Mouse (Mus musculus): ENCODE measurements around the gene Gm5767. TPM values are rescaled to one million over a fixed set of nuclear protein-coding genes. Genes with fewer than 3 reads are reported as not detected.

Gene Gm5767
- polyA plus RNA-seq, 1 experiment from 2014 or later, result not detected

DNA sequence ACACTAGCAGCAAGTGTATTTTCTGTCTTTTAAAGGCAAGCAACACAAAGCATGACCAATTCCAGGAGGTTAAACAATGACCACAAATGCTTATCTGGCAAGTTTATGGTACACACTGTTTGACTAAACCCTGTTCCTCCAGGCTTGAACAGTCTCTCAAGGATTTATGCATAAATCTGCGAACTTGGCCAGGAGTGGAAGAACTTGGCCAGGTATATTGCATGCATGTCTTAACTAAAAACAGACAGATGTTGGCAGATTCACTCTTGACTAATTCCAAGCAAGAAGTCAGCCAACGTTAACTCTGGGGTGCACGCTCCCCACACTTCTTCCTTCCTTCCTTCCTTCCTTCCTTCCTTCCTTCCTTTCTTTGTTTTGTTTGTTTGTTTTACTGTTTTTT, 790 bp upstream of the Gm5767 start:
- H3K27ac ChIP-seq (ENCODE audit: low read depth, low read length), result no peak overlapping the region
- no peak overlapping the region for H3K4me3 ChIP-seq (ENCODE audit: low read depth, low read length)
- H3K4me1 ChIP-seq (ENCODE audit: control insufficient read depth, insufficient read depth, low read length), result no peaks in the 10 kb centered on the region
- no peaks in the 10 kb centered on the region for H3K36me3 ChIP-seq (ENCODE audit: control insufficient read depth, insufficient read depth, low read length)
- no peak for ATAC-seq (replicated peaks; ENCODE audit: insufficient number of reproducible peaks, low FRiP score, low TSS enrichment)
- no peak overlapping the region for H3K9ac ChIP-seq (ENCODE audit: low read depth, low read length)
- H3K9me3 ChIP-seq (replicated peaks; ENCODE audit: control insufficient read depth, low read length), result no peaks in the 10 kb centered on the region
- 73% methylated on average over 3 of the region's 3 CpGs for WGBS (ENCODE audit: insufficient replicate concordance)
- H3K27me3 ChIP-seq (ENCODE audit: control insufficient read depth, insufficient read depth, low read length), result no peaks in the 10 kb centered on the region
- no peak overlapping the region for H3K4me2 ChIP-seq

DNA sequence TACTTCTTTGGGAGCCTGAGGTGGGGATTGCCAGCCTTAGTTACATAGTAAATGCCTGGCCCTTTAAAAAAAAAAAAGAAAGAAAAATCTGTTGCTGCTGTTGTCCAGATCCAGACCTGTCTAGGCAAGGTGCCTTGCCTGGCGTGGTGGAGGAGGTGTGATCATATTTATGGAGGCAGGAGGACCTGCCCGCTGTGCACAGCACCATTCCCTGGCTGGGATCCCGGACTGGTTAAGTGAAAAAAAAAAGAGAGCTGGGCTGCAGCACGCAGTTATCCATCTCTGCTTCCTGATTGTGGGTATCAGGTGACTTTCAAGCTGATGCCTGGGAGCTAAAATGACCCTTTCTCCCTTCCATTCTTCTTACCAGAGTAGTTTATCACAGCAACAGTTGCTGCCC, 4.5 kb downstream of the Gm5767 start:
- Histone ChIP-seq H3K4me3 (ENCODE audit: low read depth, low read length) (no peak overlapping the region), H3K4me1 (ENCODE audit: control insufficient read depth, insufficient read depth, low read length) (peaks cover 8% of the 10 kb centered on the region; the same call in 1 of the 2 replicates), H3K9ac (ENCODE audit: low read depth, low read length) (no peak overlapping the region), H3K9me3 (replicated peaks; ENCODE audit: control insufficient read depth, low read length) (no peaks in the 10 kb centered on the region), H3K36me3 (ENCODE audit: control insufficient read depth, insufficient read depth, low read length) (peaks cover 10% of the 10 kb centered on the region), H3K4me2 (no peak overlapping the region), H3K27ac (ENCODE audit: low read depth, low read length) (no peak overlapping the region), H3K27me3 (ENCODE audit: control insufficient read depth, insufficient read depth, low read length) (no peaks in the 10 kb centered on the region)
- no peak for ATAC-seq (replicated peaks; ENCODE audit: insufficient number of reproducible peaks, low FRiP score, low TSS enrichment)
- whole genome bisulfite sequencing (ENCODE audit: insufficient replicate concordance), result 71% methylated on average over 4 of the region's 4 CpGs

DNA sequence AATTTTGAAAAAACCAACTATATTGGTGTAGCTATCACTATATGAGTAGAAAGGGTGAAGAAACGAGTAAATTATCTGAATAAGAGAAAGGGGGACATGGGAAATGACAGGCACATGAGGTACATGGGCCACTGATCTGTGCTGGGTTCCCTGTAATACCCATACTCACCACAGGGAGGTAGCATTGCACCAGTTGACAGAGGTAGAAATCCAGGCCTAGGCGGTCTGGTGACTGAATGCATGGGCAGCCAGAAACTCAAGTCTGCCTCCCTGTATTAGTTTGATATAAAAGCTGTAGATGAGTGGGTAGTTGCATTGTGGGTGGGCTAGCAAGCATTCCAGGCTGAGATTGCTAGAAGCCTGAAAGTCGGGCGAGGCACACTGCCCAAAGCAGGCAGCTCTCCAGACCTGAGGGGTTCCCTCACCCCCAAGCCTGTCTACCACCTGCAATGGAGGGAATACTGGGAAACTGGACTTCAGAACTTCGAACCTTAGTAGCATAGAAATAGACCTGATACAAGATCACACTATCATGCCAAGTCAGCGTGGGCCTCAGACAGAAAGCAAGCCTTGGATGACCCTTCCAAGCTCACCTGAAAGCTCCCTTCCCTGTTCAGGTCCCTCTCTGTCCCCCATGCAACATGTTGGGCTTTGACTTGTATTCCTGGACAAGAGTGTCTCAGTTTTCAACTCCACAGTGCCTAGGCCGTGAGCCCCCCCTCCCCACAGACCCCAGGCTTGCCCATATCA, 5.7 kb downstream of the Gm5767 start:
- Histone ChIP-seq H3K9ac (ENCODE audit: low read depth, low read length) (no peak overlapping the region), H3K27me3 (ENCODE audit: control insufficient read depth, insufficient read depth, low read length) (no peaks in the 10 kb centered on the region), H3K9me3 (replicated peaks; ENCODE audit: control insufficient read depth, low read length) (no peaks in the 10 kb centered on the region), H3K4me2 (peak overlapping the region; percentile 34), H3K27ac (ENCODE audit: low read depth, low read length) (peak overlapping the region; percentile 57; the same call in 1 of the 2 replicates), H3K36me3 (ENCODE audit: control insufficient read depth, insufficient read depth, low read length) (peaks cover 14% of the 10 kb centered on the region), H3K4me3 (ENCODE audit: low read depth, low read length) (no peak overlapping the region), H3K4me1 (ENCODE audit: control insufficient read depth, insufficient read depth, low read length) (peaks cover 8% of the 10 kb centered on the region; the same call in 1 of the 2 replicates)
- ATAC-seq (replicated peaks; ENCODE audit: insufficient number of reproducible peaks, low FRiP score, low TSS enrichment), result peak; percentile 37; the same call in 1 of the 2 replicates
- 51% methylated on average over 7 of the region's 7 CpGs for WGBS (ENCODE audit: insufficient replicate concordance)

DNA sequence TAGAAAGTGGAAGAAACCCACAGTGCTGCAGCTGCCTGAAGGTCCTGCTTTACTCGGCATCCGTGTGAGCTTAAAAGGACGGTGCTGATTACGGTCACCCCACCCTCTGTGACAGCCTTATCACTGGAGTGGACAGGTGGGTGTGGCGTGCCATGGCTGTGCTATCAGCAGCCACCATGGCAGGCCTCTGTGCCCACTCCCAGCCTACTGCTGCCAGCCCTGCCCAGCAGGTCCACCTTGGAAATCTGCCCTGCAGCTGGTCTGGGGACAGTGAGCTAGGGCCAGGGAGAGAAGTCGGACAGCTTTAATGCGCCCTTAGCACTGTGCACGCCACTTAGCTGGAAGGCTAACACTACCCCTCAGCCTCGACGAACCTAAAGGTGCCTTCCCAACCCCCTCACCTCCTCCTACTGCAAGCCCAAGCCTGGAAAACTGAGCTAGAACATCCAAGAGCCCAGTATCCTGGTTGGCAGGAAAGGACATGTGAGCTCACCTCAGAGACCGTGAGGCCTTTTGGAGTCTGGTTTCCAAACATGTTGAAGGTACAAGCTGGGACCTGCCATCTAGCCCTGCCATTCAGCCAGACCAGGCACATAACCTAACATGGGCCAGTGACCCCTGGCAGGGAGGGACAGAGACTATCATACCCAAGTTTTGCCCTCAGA, 6.4 kb downstream of the Gm5767 start:
- Histone ChIP-seq H3K4me3 (ENCODE audit: low read depth, low read length) (no peak overlapping the region), H3K9me3 (replicated peaks; ENCODE audit: control insufficient read depth, low read length) (no peaks in the 10 kb centered on the region), H3K27me3 (ENCODE audit: control insufficient read depth, insufficient read depth, low read length) (no peaks in the 10 kb centered on the region), H3K4me2 (peak overlapping the region; percentile 34), H3K4me1 (ENCODE audit: control insufficient read depth, insufficient read depth, low read length) (peaks cover 8% of the 10 kb centered on the region; the same call in 1 of the 2 replicates), H3K9ac (ENCODE audit: low read depth, low read length) (0 out of 2 replicates have a peak overlapping the region, but pooled peaks have one; percentile 22), H3K36me3 (ENCODE audit: control insufficient read depth, insufficient read depth, low read length) (peaks cover 21% of the 10 kb centered on the region), H3K27ac (ENCODE audit: low read depth, low read length) (peak overlapping the region; percentile 57; the same call in 1 of the 2 replicates)
- ATAC-seq (replicated peaks; ENCODE audit: insufficient number of reproducible peaks, low FRiP score, low TSS enrichment), result peak; percentile 85
- WGBS (ENCODE audit: insufficient replicate concordance), result 46% methylated on average over 11 of the region's 11 CpGs

DNA sequence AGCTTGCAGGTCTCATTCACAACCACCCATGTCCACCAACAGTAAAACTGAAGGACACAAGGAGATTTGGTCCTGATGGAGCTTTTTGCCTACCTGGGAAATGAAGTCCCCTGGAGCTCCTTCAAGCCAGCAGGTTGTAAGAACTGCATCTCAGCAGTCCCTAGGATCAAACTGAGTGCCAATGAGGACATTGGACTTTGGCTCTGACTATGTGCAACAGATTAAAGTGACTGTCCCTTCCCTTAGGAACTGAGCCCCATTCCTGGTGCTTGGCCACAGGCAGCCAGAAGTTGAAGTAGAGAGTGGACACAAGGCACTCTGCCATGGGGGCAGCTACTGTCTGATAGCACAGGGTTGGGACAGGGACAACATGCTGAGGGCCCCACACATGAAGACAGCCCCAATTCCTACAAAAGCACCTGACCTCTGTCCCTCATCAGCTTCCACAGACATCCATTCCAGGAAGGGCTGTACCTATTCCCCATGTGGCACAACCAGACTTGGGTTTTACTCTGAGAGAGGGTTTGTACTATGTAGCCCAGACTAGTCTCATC, 7.1 kb downstream of the Gm5767 start:
- H3K9me3 ChIP-seq (replicated peaks; ENCODE audit: control insufficient read depth, low read length), result no peaks in the 10 kb centered on the region
- H3K9ac ChIP-seq (ENCODE audit: low read depth, low read length), result no peak overlapping the region
- peak overlapping the region; percentile 57; the same call in 1 of the 2 replicates for H3K27ac ChIP-seq (ENCODE audit: low read depth, low read length)
- H3K4me1 ChIP-seq (ENCODE audit: control insufficient read depth, insufficient read depth, low read length), result peaks cover 8% of the 10 kb centered on the region; the same call in 1 of the 2 replicates
- H3K4me3 ChIP-seq (ENCODE audit: low read depth, low read length), result no peak overlapping the region
- no peaks in the 10 kb centered on the region for H3K27me3 ChIP-seq (ENCODE audit: control insufficient read depth, insufficient read depth, low read length)
- peaks cover 28% of the 10 kb centered on the region for H3K36me3 ChIP-seq (ENCODE audit: control insufficient read depth, insufficient read depth, low read length)
- ATAC-seq (replicated peaks; ENCODE audit: insufficient number of reproducible peaks, low FRiP score, low TSS enrichment), result no peak
- H3K4me2 ChIP-seq, result no peak overlapping the region

DNA sequence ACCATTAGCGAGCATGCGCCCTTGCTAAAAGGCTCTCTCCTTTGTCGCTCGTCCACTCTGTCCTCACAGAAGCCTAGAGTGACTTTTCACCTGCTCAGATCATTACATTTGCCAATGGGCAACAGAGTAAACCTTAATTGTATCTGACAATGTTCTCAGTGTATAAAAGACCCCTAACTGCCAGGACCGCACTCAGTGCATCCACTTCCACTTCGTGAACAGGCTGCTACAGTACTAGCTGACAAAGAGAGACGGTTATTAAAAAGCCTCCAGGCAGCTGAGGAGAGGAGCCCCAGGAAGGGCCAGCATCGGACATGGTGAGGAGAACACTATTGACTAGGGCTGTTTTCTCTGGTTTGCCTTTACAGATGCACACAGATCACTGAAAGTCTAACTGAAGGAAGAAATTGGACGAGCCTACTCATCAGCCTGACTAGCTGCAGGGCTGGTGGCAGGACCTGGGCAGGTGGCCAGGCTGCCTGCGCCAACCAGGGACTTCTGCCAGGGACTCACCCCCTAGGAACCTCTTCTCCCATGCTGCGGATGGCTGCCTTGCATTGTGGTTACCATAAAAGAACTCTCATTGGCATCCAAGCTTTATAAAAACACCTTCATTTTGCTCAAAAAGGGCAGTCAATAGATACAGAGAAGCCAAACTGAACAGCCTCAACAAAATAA, 9.5 kb downstream of the Gm5767 start:
- H3K27me3 ChIP-seq (ENCODE audit: control insufficient read depth, insufficient read depth, low read length), result no peaks in the 10 kb centered on the region
- peaks cover 44% of the 10 kb centered on the region for H3K36me3 ChIP-seq (ENCODE audit: control insufficient read depth, insufficient read depth, low read length)
- 95% methylated on average over 11 of the region's 11 CpGs for WGBS (ENCODE audit: insufficient replicate concordance)
- H3K4me2 ChIP-seq, result no peak overlapping the region
- H3K9ac ChIP-seq (ENCODE audit: low read depth, low read length), result no peak overlapping the region
- H3K9me3 ChIP-seq (replicated peaks; ENCODE audit: control insufficient read depth, low read length), result no peaks in the 10 kb centered on the region
- no peak for ATAC-seq (replicated peaks; ENCODE audit: insufficient number of reproducible peaks, low FRiP score, low TSS enrichment)
- H3K27ac ChIP-seq (ENCODE audit: low read depth, low read length), result no peak overlapping the region
- H3K4me1 ChIP-seq (ENCODE audit: control insufficient read depth, insufficient read depth, low read length), result peaks cover 8% of the 10 kb centered on the region; the same call in 1 of the 2 replicates
- no peak overlapping the region for H3K4me3 ChIP-seq (ENCODE audit: low read depth, low read length)

DNA sequence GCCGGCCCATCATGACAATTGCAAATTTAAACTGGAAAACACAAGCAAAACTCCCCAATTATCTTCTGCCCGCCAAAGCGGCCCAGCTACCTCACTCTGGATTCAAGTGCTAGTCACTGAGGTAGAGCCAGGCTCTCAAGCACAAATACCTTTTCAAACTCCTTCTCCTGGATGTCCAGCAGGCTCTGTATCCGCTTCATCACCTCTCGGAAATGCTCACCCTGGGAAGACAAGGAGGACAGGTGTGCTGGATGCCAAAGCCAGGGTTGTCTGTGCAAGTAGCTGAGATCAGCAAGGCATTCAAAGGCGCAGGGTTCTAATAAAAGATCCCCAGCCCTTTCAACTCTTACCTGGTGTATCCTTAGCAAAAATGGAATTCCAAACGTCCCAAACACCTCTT, 10.6 kb downstream of the Gm5767 start:
- Histone ChIP-seq H3K4me1 (ENCODE audit: control insufficient read depth, insufficient read depth, low read length) (peaks cover 7% of the 10 kb centered on the region; the same call in 1 of the 2 replicates), H3K9me3 (replicated peaks; ENCODE audit: control insufficient read depth, low read length) (no peaks in the 10 kb centered on the region), H3K9ac (ENCODE audit: low read depth, low read length) (no peak overlapping the region), H3K4me2 (no peak overlapping the region), H3K4me3 (ENCODE audit: low read depth, low read length) (no peak overlapping the region), H3K27ac (ENCODE audit: low read depth, low read length) (no peak overlapping the region), H3K27me3 (ENCODE audit: control insufficient read depth, insufficient read depth, low read length) (no peaks in the 10 kb centered on the region), H3K36me3 (ENCODE audit: control insufficient read depth, insufficient read depth, low read length) (peaks cover 50% of the 10 kb centered on the region)
- WGBS (ENCODE audit: insufficient replicate concordance), result 90% methylated on average over 7 of the region's 7 CpGs
- ATAC-seq (replicated peaks; ENCODE audit: insufficient number of reproducible peaks, low FRiP score, low TSS enrichment), result no peak

DNA sequence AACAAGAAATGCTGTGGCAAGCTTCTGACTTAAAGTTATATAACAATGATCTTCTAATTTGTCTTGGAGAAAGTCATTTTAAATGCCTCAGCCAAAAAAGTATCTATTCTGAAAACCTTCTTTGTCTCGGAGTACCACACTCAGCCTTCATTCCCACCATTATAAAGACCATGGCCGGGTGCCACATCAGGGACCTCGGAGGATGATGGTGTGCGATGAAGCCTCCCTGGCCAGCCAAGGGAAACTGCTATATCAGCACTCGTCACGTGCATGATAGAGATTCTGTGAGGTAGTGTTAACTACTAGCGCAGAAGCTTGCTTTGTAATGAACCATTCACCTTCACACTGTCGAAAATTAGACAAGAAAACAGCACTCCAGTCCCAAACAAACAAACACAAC, 19.0 kb downstream of the Gm5767 start:
- Histone ChIP-seq H3K36me3 (ENCODE audit: control insufficient read depth, insufficient read depth, low read length) (peaks cover 58% of the 10 kb centered on the region), H3K4me1 (ENCODE audit: control insufficient read depth, insufficient read depth, low read length) (no peaks in the 10 kb centered on the region), H3K9me3 (replicated peaks; ENCODE audit: control insufficient read depth, low read length) (no peaks in the 10 kb centered on the region), H3K4me2 (no peak overlapping the region), H3K9ac (ENCODE audit: low read depth, low read length) (no peak overlapping the region), H3K27me3 (ENCODE audit: control insufficient read depth, insufficient read depth, low read length) (no peaks in the 10 kb centered on the region), H3K4me3 (ENCODE audit: low read depth, low read length) (no peak overlapping the region), H3K27ac (ENCODE audit: low read depth, low read length) (no peak overlapping the region)
- 87% methylated on average over 8 of the region's 8 CpGs for WGBS (ENCODE audit: insufficient replicate concordance)
- no peak for ATAC-seq (replicated peaks; ENCODE audit: insufficient number of reproducible peaks, low FRiP score, low TSS enrichment)

All from heart, embryonic 11.5 days (tissue).